Mouse (Mus musculus) neural tube, embryonic 14.5 days (tissue): ENCODE measurements around the gene Rmnd5b. TPM values are rescaled to one million over a fixed set of nuclear protein-coding genes. Genes with fewer than 3 reads are reported as not detected.
A peak's percentile ranks its signal among the peaks of the same experiment; 100 is the strongest.

Experiments used
- ATAC-seq: fragments of 200-750 bp; cut with Nextera tagmentation; 2 replicates; pipeline ENCODE4 v1.8.0; 2017; ENCODE audit warnings: low read depth, mild to moderate bottlenecking, moderate TSS enrichment, moderate library complexity
- H3K27ac ChIP-seq: fragments of 300-500 bp; sonication (generic); 2 replicates; pipeline ENCODE4 v1.5.1; 2014; ENCODE audit warnings: low read depth, mild to moderate bottlenecking, control low read depth, low read length, moderate library complexity, mixed read lengths
- H3K27me3 ChIP-seq: fragments of 300-500 bp; sonication (generic); 2 replicates; pipeline ENCODE4 v1.6.1; 2014; ENCODE audit warnings: low read length; ENCODE audit not compliant: control insufficient read depth, insufficient read depth
- H3K36me3 ChIP-seq: fragments of 300-500 bp; sonication (generic); 2 replicates; pipeline ENCODE4 v1.6.1; 2014; ENCODE audit warnings: low read length, mixed read lengths; ENCODE audit not compliant: control insufficient read depth, insufficient read depth
- H3K4me1 ChIP-seq: fragments of 300-500 bp; sonication (generic); 2 replicates; pipeline ENCODE4 v1.6.1; 2014; ENCODE audit warnings: low read length; ENCODE audit not compliant: control insufficient read depth, insufficient read depth
- H3K4me2 ChIP-seq: fragments of 300-500 bp; sonication (generic); 2 replicates; pipeline ENCODE4 v1.6.1; 2014; ENCODE audit warnings: mild to moderate bottlenecking, low read depth, low read length, control low read depth
- H3K4me3 ChIP-seq: fragments of 300-500 bp; sonication (generic); 2 replicates; pipeline ENCODE4 v1.5.1; 2014; ENCODE audit warnings: low read depth, low read length, control low read depth, mixed read lengths
- H3K9ac ChIP-seq: fragments of 300-500 bp; sonication (generic); replicated peaks from 2 replicates; pipeline ENCODE4 v1.6.1; 2014; ENCODE audit warnings: low read depth, mild to moderate bottlenecking, control low read depth, low read length, mixed read lengths
- H3K9me3 ChIP-seq: fragments of 300-500 bp; sonication (generic); 2 replicates; pipeline ENCODE4 v1.6.1; 2016; ENCODE audit warnings: low read length; ENCODE audit not compliant: control insufficient read depth
- WGBS: fragments of 180-500 bp; shearing (Covaris S2); extraction: QIAGEN DNeasy Blood & Tissue Kit; methylation state at CpG from one replicate; pipeline ENCODE4 v1.1.7; 2014; 5-methylcytosine and 5-hydroxymethylcytosine counted together
- polyA plus RNA-seq: library from polyadenylated mRNA; unstranded; fragments of >200 nt; fragmentation: Nextera tagmentation; extraction: Ambion mirVana; gene quantifications from 2 replicates; pipeline ENCODE4 v1.2.1, GENCODE M21; 2014

The Rmnd5b gene
- polyA plus RNA-seq, 1 experiment from 2014 or later, result 93.5 TPM

DNA sequence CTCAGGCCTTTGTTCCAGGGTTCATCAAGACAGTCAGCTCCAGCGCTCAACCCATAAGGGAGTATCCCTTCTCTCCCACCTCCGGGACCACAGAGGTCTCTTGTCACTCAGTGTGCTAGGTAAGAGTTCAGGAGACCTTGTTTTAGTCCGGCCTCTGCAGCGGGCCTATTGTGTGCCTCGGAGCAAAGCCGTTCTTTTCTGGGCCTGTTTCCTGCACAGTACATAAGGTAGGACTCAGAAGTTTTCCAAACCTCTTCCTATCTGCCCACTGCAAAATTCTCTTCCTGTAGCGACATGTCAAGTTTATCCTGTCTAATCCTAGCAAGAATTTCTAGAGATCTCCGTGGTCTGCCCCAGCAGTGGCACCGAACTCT is 51.7 kb downstream of the Rmnd5b start:
- ATAC-seq, result peak; percentile 21
- Histone ChIP-seq H3K36me3 (peaks cover 12% of the 10 kb centered on the region; the same call in 1 of the 2 replicates), H3K9me3 (no peaks in the 10 kb centered on the region), H3K27ac (peak overlapping the region; percentile 83), H3K9ac (peak overlapping the region; percentile 71), H3K4me3 (peak overlapping the region; percentile 56), H3K4me1 (peaks cover 17% of the 10 kb centered on the region; the same call in 1 of the 2 replicates), H3K4me2 (peak overlapping the region; percentile 57), H3K27me3 (no peaks in the 10 kb centered on the region)
- 15% methylated on average over 9 of the region's 9 CpGs for WGBS

DNA sequence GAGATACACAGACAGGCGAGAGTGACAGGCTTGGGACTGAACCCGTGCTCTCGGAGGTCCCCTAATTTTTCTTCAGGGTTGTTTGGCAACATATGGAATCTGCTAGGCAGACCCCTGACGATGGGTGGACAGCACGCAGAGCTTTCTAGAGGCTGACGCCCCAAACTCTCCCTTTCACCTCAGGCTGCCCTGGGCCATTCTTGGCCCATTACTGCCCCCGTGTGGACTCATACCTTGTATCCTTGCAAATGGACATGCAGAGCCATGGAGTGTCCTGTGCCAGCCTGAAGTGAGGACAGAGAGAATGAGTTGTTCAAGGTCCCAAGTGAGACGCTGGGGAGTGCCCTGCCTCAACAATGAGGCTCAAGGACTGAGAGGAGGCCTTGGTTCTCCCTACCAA is 53.0 kb downstream of the Rmnd5b start:
- no peak overlapping the region for H3K27ac ChIP-seq
- H3K9me3 ChIP-seq, result no peaks in the 10 kb centered on the region
- no peaks in the 10 kb centered on the region for H3K27me3 ChIP-seq
- no peak overlapping the region for H3K9ac ChIP-seq
- no peak overlapping the region for H3K4me3 ChIP-seq
- ATAC-seq, result no peak
- H3K36me3 ChIP-seq, result peaks cover 3% of the 10 kb centered on the region; the same call in 1 of the 2 replicates
- H3K4me1 ChIP-seq, result peaks cover 17% of the 10 kb centered on the region; the same call in 1 of the 2 replicates
- WGBS, result 26% methylated on average over 8 of the region's 8 CpGs
- no peak overlapping the region for H3K4me2 ChIP-seq

DNA sequence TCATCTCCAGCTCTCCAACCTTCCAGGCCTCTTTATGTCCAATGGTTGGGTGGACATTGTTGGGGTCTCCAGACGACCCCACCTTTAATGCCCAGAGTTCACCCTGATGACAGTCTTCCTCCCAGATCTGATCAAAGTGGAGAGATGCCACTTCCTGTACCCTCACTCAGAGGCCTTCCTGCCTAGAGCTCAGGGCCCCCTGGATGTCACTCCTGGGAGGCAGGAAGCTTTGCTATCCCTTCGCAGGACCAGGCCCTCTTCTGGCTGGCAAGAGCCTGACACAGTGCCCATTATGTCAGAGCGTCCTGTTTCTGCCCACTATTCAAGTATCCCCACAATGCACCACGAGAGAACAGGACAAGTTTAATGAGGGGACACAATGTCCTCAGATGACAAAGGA is 56.7 kb downstream of the Rmnd5b start:
- Histone ChIP-seq H3K27ac (no peak overlapping the region), H3K4me2 (no peak overlapping the region), H3K9me3 (no peaks in the 10 kb centered on the region), H3K4me3 (no peak overlapping the region), H3K27me3 (no peaks in the 10 kb centered on the region), H3K9ac (no peak overlapping the region), H3K4me1 (0 out of 2 replicates have a peak, but pooled peaks cover 4% of the 10 kb centered on the region), H3K36me3 (no peaks in the 10 kb centered on the region)
- ATAC-seq, result no peak
- 70% methylated on average over 4 of the region's 4 CpGs for WGBS

DNA sequence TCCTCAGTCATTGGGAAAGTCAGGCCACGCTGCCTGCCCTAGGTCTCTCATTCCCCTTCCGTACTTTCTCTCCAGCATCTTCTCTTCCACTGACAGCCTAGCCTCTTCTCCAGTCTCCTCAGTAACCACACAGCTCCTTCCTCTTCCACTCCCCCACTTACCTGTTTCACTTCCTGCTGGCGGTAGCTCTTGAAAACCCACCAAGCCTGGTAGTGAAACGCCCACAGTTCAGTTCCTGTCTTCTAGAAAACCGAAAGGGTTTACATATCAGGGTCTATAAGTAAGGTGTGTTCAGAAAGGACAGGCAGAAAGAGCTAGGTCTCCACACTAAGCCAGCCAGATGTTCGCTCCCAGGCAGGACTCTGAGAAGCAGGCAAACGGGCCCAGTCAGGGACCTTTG is 58.1 kb downstream of the Rmnd5b start:
- Histone ChIP-seq H3K27me3 (no peaks in the 10 kb centered on the region), H3K4me1 (no peaks in the 10 kb centered on the region), H3K36me3 (no peaks in the 10 kb centered on the region), H3K4me2 (no peak overlapping the region), H3K4me3 (no peak overlapping the region), H3K9ac (no peak overlapping the region), H3K9me3 (no peaks in the 10 kb centered on the region), H3K27ac (no peak overlapping the region)
- 92% methylated on average over 7 of the region's 7 CpGs for WGBS
- ATAC-seq, result no peak

DNA sequence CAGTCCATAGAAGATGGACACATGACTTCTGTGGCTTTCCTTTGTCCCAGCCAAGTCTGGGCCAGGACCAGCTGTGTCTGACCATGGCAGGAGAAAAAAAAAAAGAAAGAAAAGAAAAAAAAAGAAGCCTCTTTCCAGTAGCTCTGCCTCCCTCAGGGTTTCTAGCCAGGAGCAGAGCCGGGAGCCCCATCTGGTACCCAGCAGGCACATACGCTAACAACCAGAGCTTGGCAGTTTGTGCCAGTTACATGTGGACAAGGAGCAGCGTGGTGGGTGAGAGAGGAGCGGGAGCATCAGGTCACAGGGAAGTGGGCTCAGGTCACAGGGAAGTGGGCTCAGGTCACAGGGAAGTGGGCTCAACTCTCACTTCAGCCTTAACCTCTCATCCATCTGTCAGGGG is 59.2 kb downstream of the Rmnd5b start:
- no peak overlapping the region for H3K4me2 ChIP-seq
- no peak for ATAC-seq
- H3K4me1 ChIP-seq, result no peaks in the 10 kb centered on the region
- H3K36me3 ChIP-seq, result no peaks in the 10 kb centered on the region
- WGBS, result 61% methylated on average over 4 of the region's 4 CpGs
- H3K27ac ChIP-seq, result no peak overlapping the region
- no peaks in the 10 kb centered on the region for H3K27me3 ChIP-seq
- H3K9me3 ChIP-seq, result no peaks in the 10 kb centered on the region
- H3K4me3 ChIP-seq, result no peak overlapping the region
- H3K9ac ChIP-seq, result no peak overlapping the region

Other genes starting within 250 kb of the Rmnd5b start
- 9.9 and 11.7 TPM in 2 replicates for gene Phykpl, start 51.1 kb downstream of the Rmnd5b start, polyA plus RNA-seq
- 329 and 397 TPM in 2 replicates for gene Hnrnpab, start 29.0 kb downstream of the Rmnd5b start, polyA plus RNA-seq
- 104 and 112 TPM in 2 replicates for gene Nhp2, start 16.2 kb downstream of the Rmnd5b start, polyA plus RNA-seq
- gene N4bp3, start 14.9 kb upstream of the Rmnd5b start, polyA plus RNA-seq, result 16.2 and 17.7 TPM in 2 replicates
- 1.7 and 1.8 TPM in 2 replicates for gene D930048N14Rik, start 15.1 kb upstream of the Rmnd5b start, polyA plus RNA-seq
- 103 and 115 TPM in 2 replicates for gene 0610009B22Rik, start 53.0 kb upstream of the Rmnd5b start, polyA plus RNA-seq
- 21.1 and 22.8 TPM in 2 replicates for gene Sec24a, start 127.7 kb upstream of the Rmnd5b start, polyA plus RNA-seq
- gene Sar1b, start 127.8 kb upstream of the Rmnd5b start, polyA plus RNA-seq, result 228 and 250 TPM in 2 replicates
- 0.44 and 0.52 TPM in 2 replicates for gene Jade2, start 221.8 kb upstream of the Rmnd5b start, polyA plus RNA-seq